Mouse (Mus musculus) lung, adult 2 months (tissue): ENCODE measurements around the gene Jun. TPM values are rescaled to one million over a fixed set of nuclear protein-coding genes. Genes with fewer than 3 reads are reported as not detected.

Source experiments
- DNase-seq: peaks from one replicate; pipeline ENCODE4 v3.0.0; 2022
- H3K4me1 ChIP-seq: fragments of 200-500 bp; 2 replicates; pipeline ENCODE4 v1.6.1; 2011; ENCODE audit warnings: low read length; ENCODE audit not compliant: control insufficient read depth, insufficient read depth
- H3K4me3 ChIP-seq: fragments of 200-500 bp; replicated peaks from 2 replicates; pipeline ENCODE3; 2011; ENCODE audit warnings: low read depth, mild to moderate bottlenecking, control low read depth, low read length; ENCODE audit errors: extremely low read depth
- CTCF ChIP-seq: fragments of 200-500 bp; IDR thresholded peaks from 2 replicates; pipeline ENCODE4 v1.5.1; 2011; ENCODE audit warnings: mild to moderate bottlenecking, low read length, control low read depth; ENCODE audit not compliant: insufficient read depth
- POLR2A ChIP-seq: fragments of 200-500 bp; IDR thresholded peaks from 2 replicates; pipeline ENCODE4 v1.6.1; 2011; ENCODE audit warnings: low read depth, mild to moderate bottlenecking, control low read depth, low read length, borderline replicate concordance; ENCODE audit errors: extremely low read depth
- WGBS: fragments of 180-500 bp; shearing (Covaris S2); methylation state at CpG from one replicate; pipeline ENCODE4 v1.1.7; 2018; 5-methylcytosine and 5-hydroxymethylcytosine counted together
- polyA plus RNA-seq: library from polyadenylated mRNA; depleted of rRNA; stranded (reverse); fragments of >200 nt; gene quantifications from 2 replicates; pipeline ENCODE4 v1.2.3, GENCODE M21; 2012

Gene Jun
- polyA plus RNA-seq, 1 experiment, result 176 TPM

DNA sequence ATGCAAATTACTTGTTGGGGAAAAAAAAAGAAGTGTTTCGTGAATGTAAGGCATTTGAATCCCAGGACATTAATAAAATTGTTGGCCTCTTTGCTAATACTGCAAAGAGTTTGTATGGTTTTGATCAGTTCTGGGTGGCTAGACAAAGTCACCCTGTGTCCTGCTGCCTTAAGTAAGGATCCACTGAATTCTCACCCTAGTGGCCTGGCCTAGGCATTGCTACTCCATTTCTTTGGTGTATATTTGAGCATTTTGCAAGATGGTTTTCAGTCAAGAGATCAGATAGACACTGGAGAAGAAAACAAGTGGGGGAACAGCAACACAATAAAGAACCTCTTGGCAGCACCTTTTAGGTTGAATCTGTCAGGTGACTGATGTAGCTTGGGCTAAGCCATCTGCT is 6.9 kb downstream of the Jun start:
- TF ChIP-seq CTCF (0 out of 2 replicates have a peak, but pooled peaks have one; percentile 8), POLR2A (no peak)
- no peak for DNase-seq
- H3K4me1 ChIP-seq, result no peaks in the 10 kb centered on the region
- 78% methylated on average over 1 of the region's 1 CpGs for WGBS
- no peak overlapping the region for H3K4me3 ChIP-seq

DNA sequence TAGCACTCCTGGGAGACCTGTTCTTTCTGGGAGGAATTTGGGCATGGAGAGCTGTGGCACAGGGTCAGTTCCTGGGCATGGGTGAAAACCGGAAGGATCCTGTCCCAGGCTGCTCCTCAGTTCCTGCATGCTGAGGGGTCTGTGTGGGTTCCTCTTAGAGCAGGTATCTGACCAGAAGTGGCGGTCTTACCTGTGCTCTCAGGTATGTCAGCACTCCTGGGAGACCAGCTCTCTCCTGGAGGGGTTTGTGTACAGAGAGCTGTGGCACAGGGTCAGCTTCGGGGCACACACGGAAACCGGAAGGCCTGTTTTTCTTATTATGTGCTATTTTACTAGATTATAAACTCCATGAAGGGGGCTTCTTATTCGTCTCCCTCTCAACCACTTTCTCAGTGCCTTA is 7.3 kb downstream of the Jun start:
- no peak for DNase-seq
- no peak overlapping the region for H3K4me3 ChIP-seq
- TF ChIP-seq POLR2A, result no peak
- no peak for TF ChIP-seq CTCF
- WGBS, result 76% methylated on average over 6 of the region's 6 CpGs
- H3K4me1 ChIP-seq, result no peaks in the 10 kb centered on the region

DNA sequence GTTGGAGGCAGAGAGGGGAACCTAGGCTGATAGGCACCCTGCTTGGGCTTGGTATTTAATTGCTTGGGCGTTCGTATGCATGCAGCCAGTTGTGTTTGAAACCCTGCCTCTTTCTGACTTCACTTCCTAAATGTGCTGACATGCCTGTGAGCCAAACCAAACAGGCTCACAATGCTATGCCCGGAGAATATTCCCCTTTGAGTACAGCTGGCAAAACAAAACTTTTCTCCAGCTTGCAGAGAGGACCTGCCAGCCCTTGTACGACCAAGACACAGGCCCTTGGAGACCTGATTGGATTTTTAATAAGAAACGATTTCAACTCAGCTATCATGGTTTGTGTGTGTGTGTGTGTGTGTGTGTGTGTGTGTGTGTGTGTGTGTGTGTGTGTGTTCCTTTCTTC is 14.0 kb downstream of the Jun start:
- H3K4me3 ChIP-seq, result no peak overlapping the region
- no peaks in the 10 kb centered on the region; the same call in 1 of the 2 replicates for H3K4me1 ChIP-seq
- no peak for DNase-seq
- TF ChIP-seq CTCF, result no peak
- TF ChIP-seq POLR2A, result no peak
- WGBS, result 29% methylated on average over 5 of the region's 5 CpGs

DNA sequence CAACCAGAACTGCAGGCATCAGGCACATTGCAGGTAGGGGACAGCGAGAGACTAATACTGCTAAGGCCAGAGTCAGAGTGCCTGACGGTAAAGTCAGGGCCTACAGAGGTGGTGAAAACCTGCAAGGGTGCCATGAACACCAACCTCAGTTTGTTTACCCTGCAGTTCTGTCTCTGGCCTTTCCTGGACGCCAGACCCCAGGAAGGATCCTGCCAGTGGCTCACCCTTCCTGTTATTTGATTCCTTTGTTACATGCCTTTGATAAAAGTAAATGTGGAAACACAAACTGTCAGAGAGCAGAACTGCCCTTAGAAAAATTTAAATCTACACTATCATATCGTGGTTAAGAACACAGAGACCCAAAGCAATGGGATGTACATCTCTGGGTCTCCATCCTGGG is 20.9 kb downstream of the Jun start:
- no peak for TF ChIP-seq CTCF
- DNase-seq, result no peak
- H3K4me1 ChIP-seq, result peaks cover 5% of the 10 kb centered on the region
- 42% methylated on average over 4 of the region's 4 CpGs for WGBS
- no peak overlapping the region for H3K4me3 ChIP-seq

DNA sequence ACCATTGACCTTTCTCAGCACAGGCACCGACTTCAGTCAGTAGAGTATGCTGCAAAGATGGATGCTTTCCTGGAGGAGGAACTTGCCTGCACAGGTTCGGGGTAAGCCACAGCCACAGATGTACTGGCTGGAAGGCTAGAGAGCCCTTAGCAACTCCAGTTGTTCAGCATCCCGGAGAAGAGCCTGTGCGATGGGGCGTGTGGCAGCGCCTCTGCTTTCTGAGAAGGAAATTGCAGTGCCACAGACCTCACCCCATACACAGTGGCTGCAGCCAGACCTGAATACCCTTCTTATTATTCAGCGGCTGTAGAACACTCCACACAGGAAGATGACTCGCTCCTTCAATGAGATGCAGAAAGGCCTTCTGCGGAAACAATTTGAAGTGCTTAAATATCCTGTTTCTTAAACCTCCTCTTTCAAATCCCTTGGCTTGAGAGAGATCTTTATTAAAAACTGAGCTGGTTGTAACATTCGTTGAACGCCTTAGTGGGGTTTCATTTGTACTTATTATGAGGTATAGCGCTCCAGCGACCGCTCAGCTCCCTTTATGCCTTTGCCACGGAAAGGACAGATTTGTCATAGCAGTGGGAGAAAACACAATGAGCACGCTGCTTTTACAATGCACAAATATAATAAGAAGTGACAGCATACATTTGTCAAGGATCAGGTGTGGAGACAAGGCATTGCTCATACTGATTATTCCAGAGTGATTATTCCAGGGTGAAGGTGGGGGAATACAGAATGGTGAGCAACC is 26.0 kb downstream of the Jun start:
- WGBS, result 58% methylated on average over 16 of the region's 16 CpGs
- TF ChIP-seq POLR2A (no peak), CTCF (peak; percentile 27; the same call in 1 of the 2 replicates)
- peaks cover 2% of the 10 kb centered on the region for H3K4me1 ChIP-seq
- no peak overlapping the region for H3K4me3 ChIP-seq
- DNase-seq, result no peak

DNA sequence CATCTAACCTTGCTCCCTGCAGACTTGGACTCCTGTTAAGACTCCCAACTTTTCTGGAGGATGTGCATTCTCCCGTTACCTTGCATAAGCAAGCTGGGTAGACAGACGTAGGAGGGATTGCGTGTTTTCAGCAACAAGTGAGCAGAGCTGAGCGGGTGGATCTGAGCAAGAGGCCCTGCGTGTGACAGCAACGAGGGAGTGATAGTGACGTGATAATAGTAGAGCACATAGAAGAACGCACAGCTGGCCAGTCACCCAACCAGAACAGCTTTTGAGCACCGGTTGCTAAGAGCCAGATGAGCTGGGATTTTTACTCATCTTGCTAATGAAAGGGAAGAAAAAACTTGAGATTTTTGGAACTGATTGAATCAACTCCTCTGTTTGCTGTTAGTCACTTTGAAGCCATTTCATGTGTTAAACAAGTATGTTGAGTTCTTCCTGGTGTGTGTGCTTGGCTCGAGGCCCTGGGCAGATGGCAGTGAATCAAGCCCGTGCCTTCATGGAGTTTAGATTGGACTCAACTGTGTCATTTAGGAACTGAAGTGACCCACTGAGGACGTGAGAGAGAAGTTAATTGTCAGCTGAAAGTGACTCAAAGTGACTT is 28.6 kb downstream of the Jun start:
- H3K4me1 ChIP-seq, result no peaks in the 10 kb centered on the region; the same call in 1 of the 2 replicates
- TF ChIP-seq CTCF (no peak), POLR2A (no peak)
- no peak for DNase-seq
- no peak overlapping the region for H3K4me3 ChIP-seq
- WGBS, result 66% methylated on average over 12 of the region's 12 CpGs

DNA sequence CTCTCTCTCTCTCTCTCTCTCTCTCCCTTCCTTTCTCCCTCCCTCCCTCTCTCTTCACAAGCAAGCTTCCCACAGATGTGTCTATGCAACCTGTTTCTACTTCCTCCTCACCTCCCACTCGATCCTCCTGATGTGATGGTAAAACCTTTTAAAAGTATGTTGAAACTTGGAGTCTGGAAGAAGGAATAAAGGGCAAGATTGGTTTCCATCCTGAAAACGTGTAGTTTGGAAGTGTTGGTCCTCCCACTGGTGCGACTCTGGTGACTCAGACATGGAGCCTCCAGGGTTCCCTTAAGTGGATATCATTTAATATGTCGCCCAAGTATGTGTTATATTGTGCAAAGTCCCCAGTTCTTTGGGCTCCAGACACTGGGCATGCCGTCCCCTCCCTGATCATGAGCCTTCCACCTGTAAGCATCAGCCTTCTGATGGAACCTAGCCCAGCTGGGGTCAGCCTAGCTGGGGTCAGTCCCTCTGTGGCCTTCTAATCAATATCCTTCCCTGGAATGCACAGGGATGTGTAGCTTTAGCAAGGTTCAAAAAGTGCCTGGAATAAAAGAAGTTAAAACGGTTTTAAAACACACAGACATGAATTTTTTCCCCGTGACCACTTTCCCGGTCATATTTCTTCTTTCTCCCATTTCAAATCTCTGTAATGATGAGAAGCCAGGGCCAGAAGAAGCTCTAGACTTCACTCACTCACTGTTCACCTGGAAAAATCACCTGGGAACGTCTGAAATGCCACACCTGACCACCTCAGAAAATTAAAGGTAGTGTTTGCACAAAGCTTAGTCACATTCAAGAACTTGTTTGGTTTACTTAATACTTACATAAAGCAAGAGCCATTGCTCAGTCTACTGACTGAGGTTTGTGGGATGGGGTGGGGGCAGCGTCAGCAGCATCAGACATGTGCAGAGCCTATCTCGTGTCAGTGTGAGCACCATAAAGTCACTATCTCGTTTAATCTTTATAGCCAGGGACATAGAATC is 30.1 kb downstream of the Jun start:
- DNase-seq, result no peak
- 68% methylated on average over 12 of the region's 12 CpGs for WGBS
- Histone ChIP-seq H3K4me1 (no peaks in the 10 kb centered on the region; the same call in 1 of the 2 replicates), H3K4me3 (no peak overlapping the region)
- no peak for TF ChIP-seq CTCF
- TF ChIP-seq POLR2A, result no peak

DNA sequence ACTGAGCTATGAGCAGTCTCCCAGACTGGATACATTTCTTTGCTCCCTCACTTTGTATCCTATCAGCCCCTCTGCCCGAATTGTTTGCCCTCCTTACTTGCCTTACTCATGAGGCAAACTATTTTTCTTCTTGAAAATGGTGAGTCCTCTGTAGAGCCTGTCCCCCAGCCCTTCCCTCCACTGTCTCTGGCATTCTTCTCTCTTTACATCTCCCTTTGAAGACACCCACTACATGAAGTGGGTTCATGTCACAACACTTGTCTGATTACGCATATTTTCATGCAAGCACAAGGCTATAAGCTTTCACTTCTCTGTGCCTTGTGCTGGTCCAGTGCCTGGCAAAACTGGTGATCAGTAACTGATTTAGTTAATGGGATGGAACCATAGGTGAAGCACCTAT is 31.8 kb downstream of the Jun start:
- 94% methylated on average over 2 of the region's 2 CpGs for WGBS
- Histone ChIP-seq H3K4me3 (no peak overlapping the region), H3K4me1 (no peaks in the 10 kb centered on the region; the same call in 1 of the 2 replicates)
- TF ChIP-seq POLR2A, result no peak
- TF ChIP-seq CTCF, result no peak
- no peak for DNase-seq

DNA sequence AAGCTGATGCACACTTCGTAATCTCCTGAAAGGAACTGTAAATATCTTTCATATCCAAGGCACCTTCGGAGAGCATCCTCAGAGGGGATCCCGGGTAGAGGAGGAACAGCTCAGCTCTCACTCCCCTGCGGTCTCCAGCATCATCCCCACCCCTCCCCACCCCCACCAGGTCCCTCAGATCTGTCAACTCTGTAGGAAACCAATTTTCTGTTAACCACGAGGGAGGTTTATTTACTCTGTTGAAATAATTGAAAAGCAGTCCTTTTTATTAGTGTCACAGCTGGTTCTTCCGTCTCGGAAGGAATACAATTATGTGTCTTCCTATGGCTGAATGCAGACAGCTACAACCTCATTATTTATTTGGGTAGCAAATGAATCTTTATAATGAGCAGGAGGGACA is 33.8 kb downstream of the Jun start:
- TF ChIP-seq CTCF, result no peak
- no peak for DNase-seq
- no peaks in the 10 kb centered on the region; the same call in 1 of the 2 replicates for H3K4me1 ChIP-seq
- H3K4me3 ChIP-seq, result no peak overlapping the region
- 59% methylated on average over 7 of the region's 7 CpGs for WGBS

DNA sequence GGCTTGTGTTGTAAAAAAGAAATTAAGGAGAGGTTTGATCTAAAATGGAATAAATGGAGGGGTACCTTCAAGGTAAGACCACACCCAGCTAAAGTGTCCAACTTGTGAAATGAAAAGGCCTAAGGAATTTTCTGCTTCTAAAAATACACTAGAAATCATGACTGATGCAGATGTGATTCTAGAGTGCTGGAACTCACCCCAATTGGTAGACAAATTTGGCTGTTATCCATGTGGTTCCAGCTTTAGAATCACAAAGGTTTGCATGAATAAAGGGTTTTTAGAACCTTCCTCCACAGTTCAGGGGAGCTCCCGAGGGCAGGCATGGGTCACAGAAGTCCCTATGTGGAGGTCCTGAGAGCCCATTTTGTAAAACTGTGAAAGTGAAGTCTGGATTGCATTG is 39.3 kb downstream of the Jun start:
- no peak overlapping the region for H3K4me3 ChIP-seq
- TF ChIP-seq POLR2A (no peak), CTCF (no peak)
- DNase-seq, result no peak
- 86% methylated on average over 1 of the region's 1 CpGs for WGBS
- H3K4me1 ChIP-seq, result 0 out of 2 replicates have a peak, but pooled peaks cover 2% of the 10 kb centered on the region
